Mouse (Mus musculus): ENCODE data around the gene Dennd5a.

- no peak for TF ChIP-seq EP300 (IDR thresholded peaks at IDR 0.05; ENCODE audit: insufficient read depth, low read depth, low read length)
- no peak for TF ChIP-seq CTCF (IDR thresholded peaks at IDR 0.05)
- TF ChIP-seq POLR2A (IDR thresholded peaks at IDR 0.05; ENCODE audit: insufficient read depth, low read depth, low read length): no peak
Measured at GRCm38 (mm10) chr7:109954622-109955401, 5.5 kb downstream of the Dennd5a start.
